Comparison of ENCODE assay signal across 14 mouse cellular contexts in the genomic region with DNA sequence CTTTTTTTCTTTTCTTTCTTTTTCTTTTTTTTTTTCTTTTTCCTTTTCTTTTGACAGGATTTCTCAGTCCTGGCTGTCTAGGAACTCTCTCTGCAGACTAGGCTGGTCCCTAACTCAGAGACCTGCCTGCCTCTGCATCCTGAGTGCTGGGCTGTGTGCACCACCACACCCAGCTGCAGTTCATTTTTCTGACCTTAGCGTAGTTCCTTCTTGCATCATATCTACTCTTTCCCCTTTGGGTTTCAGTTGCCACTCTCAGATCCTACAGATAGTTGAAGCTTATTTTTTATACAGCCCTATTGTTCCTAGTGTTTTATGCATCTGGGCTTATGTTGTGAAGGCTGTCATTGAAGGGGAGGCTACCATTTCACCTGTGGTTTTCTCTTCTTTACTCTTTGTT.
"Had no signal": no experiment of that assay in that cellular context is flagged by ENCODE, and none has a peak within 500 bp of the region (broad histone marks: within the 10 kb centered on the region; RNA-seq: fewer than 3 reads in every experiment).

No protein-coding gene starts in this region.

- DNase-seq: gastrocnemius, postnatal 14 days; gastrocnemius, postnatal 36 days; heart, adult 2 months; heart, postnatal 4 days; kidney, adult 18-20 months; kidney, adult 8-10 months; kidney, postnatal 10 days; kidney, postnatal 25 days; kidney, postnatal 4 days; liver had no signal

- ATAC-seq: hindbrain, embryonic 16.5 days; inflammation-experienced regulatory T-cells, adult 6 months; intestine, embryonic 15.5 days; intestine, postnatal 0 days had no signal
